Mouse (Mus musculus) CH12.LX (cell line): Measurements from ENCODE around the gene Fgfr2. TPM values are rescaled to one million over a fixed set of nuclear protein-coding genes. Genes with fewer than 3 reads are reported as not detected.

Experiments used
- DNase-seq: peaks from one replicate; pipeline ENCODE4 v3.0.0-alpha.2; 2013; ENCODE audit errors: extremely low read depth
- H3K27ac ChIP-seq: 2 replicates; pipeline ENCODE4 v1.5.1; 2012; ENCODE audit warnings: low read depth, mild to moderate bottlenecking, control low read depth, moderate library complexity; ENCODE audit not compliant: insufficient read depth
- H3K27me3 ChIP-seq: replicated peaks from 2 replicates; pipeline ENCODE3; 2012; ENCODE audit warnings: inconsistent platforms
- H3K36me3 ChIP-seq, 2 experiments: replicated peaks in 1 of 2; 2 replicates each; pipeline versions ENCODE3 to v1.6.1; 2012; ENCODE audit warnings: inconsistent platforms in 1 of 2, low read length in 1 of 2, mild to moderate bottlenecking in 1 of 2, mixed read lengths in 1 of 2, moderate library complexity in 1 of 2; ENCODE audit not compliant: control insufficient read depth in 1 of 2, insufficient read depth in 1 of 2
- H3K4me1 ChIP-seq, 2 experiments: 2 replicates each; pipeline ENCODE4 v1.6.1; 2012; ENCODE audit warnings: inconsistent platforms in 1 of 2, moderate library complexity in 1 of 2; ENCODE audit not compliant: insufficient read depth in 2 of 2, control insufficient read depth in 1 of 2
- H3K4me2 ChIP-seq: 2 replicates; pipeline ENCODE4 v1.6.1; 2012; ENCODE audit warnings: low read depth, mild to moderate bottlenecking, control low read depth; ENCODE audit not compliant: poor library complexity, insufficient read depth, severe bottlenecking
- H3K4me3 ChIP-seq, 3 experiments: fragments of 150-350 bp in 1 of 3; sonication (generic) in 1 of 3; replicated peaks in 1 of 3; 2 replicates each; pipeline versions ENCODE3 to v1.5.1; 2011 to 2012; ENCODE audit warnings: low read depth in 2 of 3, low read length in 2 of 3, mild to moderate bottlenecking in 2 of 3, moderate library complexity in 2 of 3, control low read depth in 1 of 3, improper control_type of control experiment in 1 of 3, inconsistent platforms in 1 of 3, mixed read lengths in 1 of 3; ENCODE audit not compliant: poor library complexity in 1 of 3
- H3K79me2 ChIP-seq: replicated peaks from 2 replicates; pipeline ENCODE4 v1.6.1; 2012; ENCODE audit warnings: mild to moderate bottlenecking, moderate library complexity; ENCODE audit not compliant: control insufficient read depth, poor library complexity, insufficient read depth, severe bottlenecking; ENCODE audit errors: extremely low read depth
- H3K9ac ChIP-seq: 2 replicates; pipeline ENCODE4 v1.6.1; 2012; ENCODE audit warnings: low read depth, mild to moderate bottlenecking, control low read depth, moderate library complexity; ENCODE audit not compliant: insufficient read depth
- H3K9me3 ChIP-seq: replicated peaks from 2 replicates; pipeline ENCODE3; 2012; ENCODE audit warnings: low read length, inconsistent platforms, mixed read lengths
- CHD1 ChIP-seq: IDR thresholded peaks from 2 replicates; pipeline ENCODE4 v1.6.1; 2012; ENCODE audit warnings: low read depth, low read length, improper control_type of control experiment, inconsistent platforms
- CHD2 ChIP-seq: IDR thresholded peaks from 2 replicates; pipeline ENCODE4 v1.6.1; 2011; ENCODE audit warnings: low read length, improper control_type of control experiment
- CTCF ChIP-seq, 2 experiments: IDR thresholded peaks in 1 of 2; conservative IDR thresholded peaks in 1 of 2; 2 replicates each; pipeline ENCODE4 v1.5.1; 2011 to 2012; ENCODE audit warnings: low read depth in 2 of 2, low read length in 2 of 2, improper control_type of control experiment in 1 of 2, inconsistent platforms in 1 of 2, mild to moderate bottlenecking in 1 of 2, moderate library complexity in 1 of 2
- E2F4 ChIP-seq: IDR thresholded peaks from 2 replicates; pipeline ENCODE4 v1.6.1; 2011; ENCODE audit warnings: low read depth, low read length, improper control_type of control experiment; ENCODE audit not compliant: insufficient replicate concordance
- ELF1 ChIP-seq: IDR thresholded peaks from 2 replicates; pipeline ENCODE4 v1.6.1; 2014; ENCODE audit warnings: low read depth, mild to moderate bottlenecking, inconsistent platforms, low read length, improper control_type of control experiment
- ETS1 ChIP-seq: conservative IDR thresholded peaks from 2 replicates; pipeline ENCODE4 v1.6.1; 2012; ENCODE audit warnings: low read depth, mild to moderate bottlenecking, inconsistent platforms, low read length, improper control_type of control experiment, moderate library complexity
- HCFC1 ChIP-seq: IDR thresholded peaks from 2 replicates; pipeline ENCODE4 v1.6.1; 2012; ENCODE audit warnings: low read depth, mild to moderate bottlenecking, inconsistent platforms, low read length, improper control_type of control experiment
- IRF4 ChIP-seq: IDR thresholded peaks from 2 replicates; pipeline ENCODE4 v1.6.1; 2014; ENCODE audit warnings: low read depth, mild to moderate bottlenecking, inconsistent platforms, low read length, improper control_type of control experiment
- MAFK ChIP-seq: IDR thresholded peaks from 2 replicates; pipeline ENCODE4 v1.6.1; 2011; ENCODE audit warnings: low read length, improper control_type of control experiment; ENCODE audit not compliant: insufficient replicate concordance
- MAX ChIP-seq: IDR thresholded peaks from 2 replicates; pipeline ENCODE4 v1.6.1; 2011; ENCODE audit warnings: low read length, improper control_type of control experiment
- MYC ChIP-seq: IDR thresholded peaks from 2 replicates; pipeline ENCODE4 v1.6.1; 2011; ENCODE audit warnings: low read depth, mild to moderate bottlenecking, improper control_type of control experiment, low read length
- NRF1 ChIP-seq: IDR thresholded peaks from 2 replicates; pipeline ENCODE4 v1.6.1; 2014; ENCODE audit warnings: low read depth, mild to moderate bottlenecking, inconsistent platforms, low read length, improper control_type of control experiment, moderate library complexity
- PAX5 ChIP-seq: IDR thresholded peaks from 2 replicates; pipeline ENCODE4 v1.6.1; 2012; ENCODE audit warnings: low read length, inconsistent platforms, mixed read lengths
- POLR2A ChIP-seq: IDR thresholded peaks from 2 replicates; pipeline ENCODE4 v1.6.1; 2011; ENCODE audit warnings: low read depth, mild to moderate bottlenecking, improper control_type of control experiment, low read length
- RAD21 ChIP-seq: IDR thresholded peaks from 2 replicates; pipeline ENCODE4 v1.6.1; 2011; ENCODE audit warnings: low read depth, mild to moderate bottlenecking, low read length, improper control_type of control experiment, moderate library complexity
- RCOR1 ChIP-seq: conservative IDR thresholded peaks from 2 replicates; pipeline ENCODE4 v1.6.1; 2012; ENCODE audit warnings: low read depth, mild to moderate bottlenecking, inconsistent platforms, low read length, improper control_type of control experiment
- SIN3A ChIP-seq: IDR thresholded peaks from 2 replicates; pipeline ENCODE4 v1.6.1; 2012; ENCODE audit warnings: low read length, improper control_type of control experiment, inconsistent platforms
- TCF12 ChIP-seq: IDR thresholded peaks from 2 replicates; pipeline ENCODE4 v1.6.1; 2014; ENCODE audit warnings: low read depth, mild to moderate bottlenecking, inconsistent platforms, low read length, improper control_type of control experiment
- UBTF ChIP-seq: IDR thresholded peaks from 2 replicates; pipeline ENCODE4 v1.6.1; 2012; ENCODE audit warnings: low read depth, mild to moderate bottlenecking, inconsistent platforms, low read length, improper control_type of control experiment, moderate library complexity
- USF1 ChIP-seq: IDR thresholded peaks from 2 replicates; pipeline ENCODE4 v1.6.1; 2014; ENCODE audit warnings: low read depth, mild to moderate bottlenecking, inconsistent platforms, low read length, improper control_type of control experiment
- ZKSCAN1 ChIP-seq: IDR thresholded peaks from 2 replicates; pipeline ENCODE4 v1.6.1; 2012; ENCODE audit warnings: low read depth, inconsistent platforms, low read length, improper control_type of control experiment, borderline replicate concordance
- ZMIZ1 ChIP-seq: IDR thresholded peaks from 2 replicates; pipeline ENCODE4 v1.6.1; 2012; ENCODE audit warnings: low read depth, mild to moderate bottlenecking, inconsistent platforms, low read length, improper control_type of control experiment
- ZNF384 ChIP-seq: IDR thresholded peaks from 2 replicates; pipeline ENCODE4 v1.6.1; 2012; ENCODE audit warnings: low read depth, low read length, improper control_type of control experiment, inconsistent platforms
- dilution Hi-C: fragments of 300-500 bp; cut with MboI; formaldehyde crosslinking; loops from 2 replicates; pipeline ENCODE4 v1.14.3; 2020; ENCODE audit warnings: low sequenced_read_pairs; ENCODE audit not compliant: extremely low pct_unique_long_range_greater_than_20kb, extremely low pct_ligation_motif_present
- in situ Hi-C: fragments of 300-500 bp; cut with MboI; formaldehyde crosslinking; loops from 3 replicates; pipeline ENCODE4 v1.14.3; 2019; ENCODE audit warnings: low sequenced_read_pairs, low pct_ligation_motif_present, low pct_unique_long_range_greater_than_20kb, mixed read lengths
- polyA plus RNA-seq: library from polyadenylated mRNA; unstranded; fragments of >175 nt; gene quantifications from 2 replicates; pipeline ENCODE4 v1.2.1, GENCODE M21; 2012; ENCODE audit warnings: low read depth; ENCODE audit not compliant: insufficient read length
- total RNA-seq, 2 experiments: library from RNA; depleted of rRNA; stranded (reverse); fragments of 300-350 nt in 1 of 2; fragments of >200 nt in 1 of 2; gene quantifications; 2 replicates each; pipeline ENCODE4 v1.2.3; 2012 to 2014

Fgfr2 gene
- total and polyA plus RNA-seq, 3 experiments: not detected

- no peak for TF ChIP-seq USF1
- peak; percentile 70 for TF ChIP-seq TCF12
- no peak for TF ChIP-seq E2F4
- peak; percentile 76 for TF ChIP-seq SIN3A
- TF ChIP-seq MYC: peak; percentile 73; the same call in 1 of the 2 replicates
- TF ChIP-seq ETS1: peak; percentile 53
- peak; percentile 81 for TF ChIP-seq ELF1
- no peak for TF ChIP-seq CHD1
- TF ChIP-seq, all 38 proteins: peak for 20
These were observed 388.0 kb downstream of the Fgfr2 start (continued) for GRCm38 (mm10) chr7:132735145-132735544.

GRCm38 (mm10) chr7:132734222-132734621 is 388.9 kb downstream of the Fgfr2 start:
- no peak for DNase-seq
- no peak overlapping the region for H3K4me2 ChIP-seq
- no peak overlapping the region for H3K4me3 ChIP-seq
- no peak overlapping the region for H3K27ac ChIP-seq
- no peaks in the 10 kb centered on the region for H3K9me3 ChIP-seq
- H3K36me3 ChIP-seq: peaks cover 16 to 77% of the 10 kb centered on the region in 2 experiments
- dilution Hi-C loops (no loop called here), in situ Hi-C loops (no loop called here)
- H3K4me1 ChIP-seq: peaks cover 32 to 79% of the 10 kb centered on the region in 2 experiments
- no peaks in the 10 kb centered on the region for H3K27me3 ChIP-seq
- TF ChIP-seq HCFC1: no peak
- no peak for TF ChIP-seq IRF4
- no peak for TF ChIP-seq RAD21
- TF ChIP-seq ZKSCAN1: no peak
- TF ChIP-seq ELF1: no peak
- no peak for TF ChIP-seq RCOR1
- no peak for TF ChIP-seq USF1
- TF ChIP-seq POLR2A: no peak
- TF ChIP-seq PAX5: no peak
- TF ChIP-seq ZMIZ1: no peak
- no peak for TF ChIP-seq MAX
- TF ChIP-seq TCF12: no peak
- no peak for TF ChIP-seq CHD2
- TF ChIP-seq NRF1: no peak
- no peak for TF ChIP-seq CTCF (conservative IDR thresholded peaks at IDR 0.05 in 1 of 2, IDR thresholded peaks at IDR 0.05 in 1 of 2; ENCODE audit: low read depth in 2 of 2, low read length in 2 of 2)
- no peak for TF ChIP-seq UBTF
- TF ChIP-seq ZNF384: no peak
- TF ChIP-seq MAFK: no peak
- TF ChIP-seq SIN3A: no peak
- no peak overlapping the region for H3K9ac ChIP-seq
- H3K79me2 ChIP-seq: no peaks in the 10 kb centered on the region
